Mouse (Mus musculus) heart, adult 11 months (tissue): ENCODE measurements around the gene Slc23a3.

Experiments
- DNase-seq: peaks from one replicate; pipeline ENCODE4 v3.0.0; 2022

The Slc23a3 gene

DNA sequence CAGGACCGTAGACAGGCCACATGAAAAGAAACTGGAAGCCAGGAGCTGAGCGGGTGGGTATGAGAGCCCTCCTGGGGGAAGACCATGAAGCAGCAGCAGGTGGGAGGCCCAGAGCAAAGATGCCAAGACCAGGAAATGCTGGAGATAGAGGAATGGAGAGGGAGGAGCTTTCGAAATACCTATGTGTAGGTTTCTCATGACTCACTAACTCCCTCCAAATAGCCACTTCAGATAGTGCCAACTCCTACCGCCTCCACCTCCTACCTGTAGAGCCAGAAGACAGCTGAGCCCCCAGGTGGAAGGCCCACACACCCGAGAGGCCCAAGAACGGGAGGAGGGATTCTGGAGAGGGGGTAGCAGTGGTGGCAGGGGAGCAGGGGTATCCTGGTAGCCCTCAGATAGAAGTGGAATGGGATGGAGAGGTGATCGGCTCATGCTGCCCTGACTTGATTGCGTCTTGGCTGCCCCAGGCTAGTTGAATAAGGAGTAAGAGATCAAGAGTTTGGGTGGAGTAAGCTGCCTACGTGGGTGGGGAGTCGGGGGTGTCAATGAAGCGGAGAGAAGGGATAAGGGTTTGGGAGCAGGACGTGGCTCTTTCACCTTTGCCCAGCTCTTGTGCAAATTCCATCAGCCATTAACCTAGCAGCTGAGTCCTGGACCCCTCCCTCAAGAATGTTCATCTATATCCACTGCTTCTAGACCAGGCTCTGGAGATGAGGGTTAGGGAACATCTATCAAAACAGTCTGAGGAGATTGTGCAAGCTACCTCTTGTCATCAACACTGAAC is at the start of gene Slc23a3:
Gene Slc23a3 (minus strand): TSS at position 470 of the 787 bp plus-strand sequence.
- no peak for DNase-seq

DNA sequence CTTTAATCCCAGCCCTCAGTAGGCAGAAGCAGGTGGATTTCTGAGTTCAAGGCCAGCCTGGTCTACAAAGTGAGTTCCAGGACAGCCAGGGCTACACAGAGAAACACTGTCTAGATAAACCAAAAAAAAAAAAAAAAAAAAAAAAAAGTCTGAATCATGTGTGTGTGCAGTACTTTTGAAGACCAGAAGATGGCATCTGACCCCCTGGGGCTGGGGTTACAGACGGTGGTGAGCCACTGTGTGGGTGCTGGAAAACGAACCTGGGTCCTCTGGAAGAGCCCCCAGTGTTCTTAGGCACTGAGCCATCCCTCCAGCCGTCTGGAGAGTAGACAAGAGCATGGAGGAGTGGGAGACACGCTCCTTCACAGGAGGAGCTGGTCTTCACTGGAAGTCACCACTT is 48.5 kb upstream of the Slc23a3 start:
- DNase-seq: no peak

DNA sequence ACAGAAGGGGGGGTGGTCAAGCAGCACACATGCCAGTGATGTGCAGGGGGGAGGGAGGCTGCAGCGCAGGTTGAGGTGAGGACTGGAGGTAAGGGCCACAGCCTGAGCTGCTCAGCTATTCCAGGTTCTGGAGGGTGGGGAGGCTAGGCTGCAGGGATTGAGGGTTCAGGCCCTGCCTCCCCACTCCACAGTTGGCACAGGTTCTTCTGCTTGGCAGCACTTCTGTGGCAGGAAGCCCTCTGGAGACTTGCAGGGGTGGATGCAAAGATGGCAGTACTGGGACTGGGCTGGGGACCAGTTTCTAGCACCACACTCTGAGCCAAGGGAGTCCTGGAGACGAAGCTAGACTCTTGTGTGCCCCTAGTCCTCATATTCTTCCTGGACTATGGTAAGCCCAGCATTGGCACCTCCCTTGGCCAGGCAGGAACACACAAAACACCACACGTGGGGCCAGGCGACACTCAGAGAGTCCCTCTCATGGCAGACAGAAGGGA is 47.7 kb upstream of the Slc23a3 start:
- peak; percentile 90 for DNase-seq

DNA sequence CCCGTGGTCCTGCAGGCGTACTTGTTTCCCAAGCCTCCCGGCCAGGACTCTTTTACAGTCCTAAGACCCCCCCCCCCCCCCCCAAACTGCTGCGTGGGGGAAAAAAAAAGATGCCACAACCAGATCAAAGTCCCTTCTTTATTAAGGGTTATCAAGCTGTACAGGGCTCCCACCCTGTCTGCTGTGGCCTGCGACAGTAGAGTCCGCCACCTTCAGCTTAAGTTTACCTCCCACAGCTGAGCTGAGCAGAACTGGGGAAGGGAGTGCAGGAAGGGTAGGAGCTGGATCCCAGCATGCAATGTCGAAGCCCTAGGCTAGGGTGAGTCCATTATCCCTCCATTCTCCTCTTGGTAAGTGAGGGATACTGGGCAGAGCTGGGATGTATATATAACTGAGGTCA is 47.1 kb upstream of the Slc23a3 start:
- no peak for DNase-seq

DNA sequence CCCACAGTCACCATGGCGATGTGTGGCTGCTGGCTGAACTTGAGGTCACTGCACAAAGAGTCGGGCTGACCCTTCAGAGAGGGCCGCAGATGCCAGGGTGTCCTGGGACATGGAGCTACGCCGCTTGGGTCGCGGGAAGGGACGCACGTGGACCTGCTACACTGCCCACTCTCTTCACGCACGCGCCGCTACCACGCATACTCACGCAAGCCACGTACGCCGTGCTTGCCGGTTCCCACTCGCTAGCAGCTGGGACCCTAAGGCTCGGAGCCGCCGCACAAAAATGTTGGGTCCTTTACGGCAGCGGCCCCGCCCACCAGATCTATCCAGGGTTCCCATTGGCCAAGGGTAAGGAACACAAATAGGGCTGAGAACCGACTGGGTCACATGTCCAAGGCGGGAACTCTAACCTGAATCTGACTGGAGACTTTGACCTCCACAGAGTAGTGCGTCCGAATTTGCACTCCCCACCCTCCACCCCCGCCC is 46.5 kb upstream of the Slc23a3 start, which contains the start of gene Abcb6:
Gene Abcb6 (minus strand): TSS at position 288 of the 486 bp plus-strand sequence.
- peak; percentile 99 for DNase-seq

DNA sequence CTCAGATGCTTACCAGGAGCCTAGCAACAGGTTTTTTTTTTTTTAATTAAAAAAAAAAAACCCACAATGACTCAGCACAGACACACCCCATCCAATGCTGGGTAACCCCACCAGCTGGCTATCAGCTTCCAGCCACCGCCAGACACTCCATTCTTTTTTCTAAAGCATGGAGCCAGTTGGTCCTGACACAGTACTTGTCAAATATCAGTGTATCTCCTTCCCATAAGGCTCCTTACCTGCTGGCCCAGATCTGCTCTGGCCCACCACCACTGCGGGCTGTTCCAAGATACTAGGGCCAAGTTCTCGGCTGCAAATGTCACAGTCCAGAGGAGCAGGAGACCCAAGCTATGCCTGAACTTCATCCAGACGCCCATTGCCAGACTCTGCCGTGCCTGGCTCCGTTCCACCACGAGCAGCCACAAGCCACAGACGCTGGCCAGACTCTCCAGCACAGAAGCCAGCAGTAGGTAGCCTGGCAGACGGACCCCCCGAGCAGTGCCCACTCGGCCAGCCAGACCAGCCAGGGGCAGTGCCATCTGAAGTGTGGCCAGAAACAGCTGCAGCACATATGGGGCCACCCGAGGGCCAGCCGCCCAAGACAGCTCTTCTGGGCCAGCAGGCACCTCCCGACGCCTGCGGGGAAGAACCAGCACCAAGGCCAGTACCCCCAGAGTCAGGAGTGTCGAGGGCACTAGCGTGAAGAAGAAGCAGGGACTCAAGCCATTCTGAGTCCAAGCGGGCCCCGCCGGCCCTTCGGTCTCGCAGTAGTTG is 45.8 kb upstream of the Slc23a3 start:
- no peak for DNase-seq

DNA sequence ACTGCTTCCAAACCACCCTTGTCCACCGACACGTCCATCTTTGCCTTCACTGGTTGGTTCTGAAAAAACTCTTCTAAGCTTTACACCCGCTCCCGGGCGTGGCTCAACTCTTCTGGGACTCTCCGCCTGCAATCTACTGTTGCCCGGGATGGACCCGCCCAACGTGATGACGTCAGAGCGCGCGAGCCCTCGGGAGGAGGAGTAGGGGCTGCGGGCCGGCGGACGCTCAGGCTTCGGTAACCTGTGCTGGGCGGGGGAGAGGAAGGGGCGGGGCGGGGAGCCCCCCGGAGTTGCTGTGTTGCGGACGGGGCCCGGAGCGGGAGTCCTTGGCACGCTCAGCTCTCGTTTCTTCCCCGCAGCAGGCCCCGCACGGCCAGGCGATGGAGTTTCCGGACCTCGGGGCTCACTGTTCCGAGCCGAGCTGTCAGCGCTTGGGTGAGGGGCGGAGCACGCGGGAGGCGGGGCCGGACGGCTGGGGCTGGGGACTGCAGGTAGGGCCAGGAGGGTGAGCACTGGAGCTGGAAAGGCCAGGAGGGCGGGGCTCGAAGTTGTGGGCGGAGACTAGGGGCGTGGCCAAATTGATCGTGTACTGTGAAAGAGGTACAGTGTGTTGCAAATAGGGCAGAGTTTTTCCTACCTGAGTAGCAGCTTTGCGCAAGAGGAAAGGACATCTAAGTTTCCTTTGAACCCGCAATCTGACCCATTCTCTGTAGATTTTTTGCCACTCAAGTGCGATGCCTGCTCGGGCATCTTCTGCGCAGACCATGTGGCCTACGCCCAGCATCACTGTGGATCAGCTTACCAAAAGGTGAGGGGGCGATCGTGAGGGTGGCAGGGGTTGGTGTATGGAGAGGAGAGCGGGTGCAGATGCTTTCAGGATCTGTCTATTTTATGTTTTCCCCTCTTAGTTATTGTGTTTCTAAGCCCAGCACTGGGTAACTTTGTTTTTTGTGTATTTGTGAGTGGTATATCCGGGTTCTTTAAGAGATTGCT is 35.1 kb upstream of the Slc23a3 start, which contains the start of gene Zfand2b:
Gene Zfand2b (plus strand): TSS at position 175 of the 993 bp plus-strand sequence.
- peak; percentile 100 for DNase-seq

DNA sequence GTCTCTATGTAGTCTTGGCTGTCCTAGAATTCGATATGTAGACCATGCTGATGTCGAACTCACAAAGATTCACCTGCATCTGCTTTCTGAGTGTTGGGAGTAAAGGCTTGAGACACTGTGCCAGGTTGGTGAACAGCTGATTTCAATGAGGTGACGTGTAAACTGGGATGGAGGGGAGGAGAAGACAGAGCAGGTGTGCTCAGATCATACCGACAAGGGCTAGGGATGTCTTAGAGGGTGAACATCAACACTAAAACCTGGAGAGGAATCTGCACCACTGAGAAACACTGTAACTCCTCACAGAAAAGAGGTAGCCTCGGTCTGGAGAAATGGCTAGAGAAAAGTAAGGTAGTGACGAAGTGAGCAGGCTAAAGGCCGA is 34.4 kb upstream of the Slc23a3 start:
- peak; percentile 90 for DNase-seq

DNA sequence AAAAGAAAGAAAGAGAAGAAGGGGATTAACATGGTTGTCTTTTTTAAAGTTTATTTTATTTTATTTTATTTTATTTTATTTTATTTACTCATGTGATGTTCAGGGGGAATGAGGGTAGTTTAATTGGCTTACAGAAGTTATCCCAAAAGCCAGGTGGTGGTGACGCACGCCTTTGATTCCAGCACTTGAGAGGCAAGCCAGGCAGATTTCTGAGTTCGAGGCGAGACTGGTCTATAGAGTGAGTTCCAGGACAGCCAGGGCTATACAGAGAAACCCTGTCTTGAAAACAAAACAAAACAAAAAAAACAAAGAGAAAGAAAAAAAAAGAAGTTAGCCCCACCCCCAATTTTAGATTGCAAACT is 26.5 kb upstream of the Slc23a3 start:
- DNase-seq: no peak

DNA sequence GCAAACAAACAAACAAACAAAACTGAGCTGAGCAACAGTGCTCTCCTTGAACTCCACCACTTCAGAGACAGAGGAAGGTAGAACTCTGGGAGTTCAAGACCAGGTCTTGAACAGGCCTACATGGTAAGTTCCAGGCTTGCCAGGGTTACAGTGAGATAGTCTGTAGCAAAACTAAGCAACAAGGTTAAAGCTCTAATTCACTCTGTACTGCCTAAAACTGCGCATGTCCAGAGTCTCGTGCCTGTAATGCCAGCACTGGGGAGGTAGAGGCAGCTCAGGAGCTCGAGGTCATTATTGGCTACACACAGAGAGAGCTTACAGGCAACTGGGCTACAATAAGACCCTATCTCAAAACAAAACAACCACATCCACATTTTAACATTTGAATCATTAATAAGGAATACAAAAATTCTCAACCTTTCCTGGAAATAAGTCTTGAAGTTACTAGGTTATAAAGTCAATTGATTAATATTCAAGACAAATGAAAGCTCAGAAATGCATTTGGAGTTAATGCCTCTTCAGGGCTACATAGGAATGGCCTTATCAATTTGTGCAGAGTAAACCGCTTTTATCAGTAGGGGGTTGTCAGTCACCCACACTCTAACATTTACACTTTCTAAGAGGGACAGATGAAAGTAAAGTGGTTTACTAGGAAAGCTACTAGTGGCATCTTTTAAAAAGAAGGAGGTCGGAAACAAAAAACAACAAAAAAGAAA is 26.0 kb upstream of the Slc23a3 start:
- no peak for DNase-seq

DNA sequence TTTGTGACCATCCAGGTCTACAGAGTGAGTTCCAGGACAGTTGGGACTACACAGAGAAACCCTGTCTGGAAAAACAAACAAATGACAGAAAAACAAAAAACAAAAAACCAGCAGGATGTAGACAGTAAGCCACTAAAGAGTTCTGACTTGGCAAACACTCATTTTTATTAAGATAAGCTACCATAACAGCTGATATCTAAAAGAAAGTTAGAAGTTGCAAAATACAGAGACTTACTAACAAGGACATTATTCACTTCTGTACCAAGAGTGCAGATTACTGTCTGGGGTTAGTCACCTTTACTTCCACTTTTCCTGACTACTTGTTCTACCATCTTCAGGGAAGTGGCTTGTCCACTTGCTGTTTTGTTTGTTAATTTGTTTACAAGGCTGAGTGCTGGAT is 25.3 kb upstream of the Slc23a3 start:
- DNase-seq: no peak

DNA sequence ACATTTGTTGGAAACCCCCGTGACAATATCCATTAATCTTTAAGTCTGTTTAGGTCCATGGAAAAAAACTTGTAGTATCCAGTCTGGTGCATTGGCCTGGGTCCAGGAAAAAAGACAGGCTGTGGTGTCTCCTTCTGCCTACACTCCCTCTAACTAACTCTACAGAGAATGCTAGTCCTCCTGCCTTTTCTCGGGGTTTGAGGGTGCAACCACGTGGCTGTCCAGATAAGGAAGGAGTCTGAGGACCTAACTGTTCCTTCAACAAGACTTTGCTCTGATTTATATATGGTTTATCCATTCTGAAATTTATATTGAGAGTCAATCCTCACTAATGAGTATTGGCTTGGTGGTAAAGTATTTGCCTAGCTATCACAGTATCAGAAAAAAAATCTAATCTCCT is 22.1 kb upstream of the Slc23a3 start:
- no peak for DNase-seq

DNA sequence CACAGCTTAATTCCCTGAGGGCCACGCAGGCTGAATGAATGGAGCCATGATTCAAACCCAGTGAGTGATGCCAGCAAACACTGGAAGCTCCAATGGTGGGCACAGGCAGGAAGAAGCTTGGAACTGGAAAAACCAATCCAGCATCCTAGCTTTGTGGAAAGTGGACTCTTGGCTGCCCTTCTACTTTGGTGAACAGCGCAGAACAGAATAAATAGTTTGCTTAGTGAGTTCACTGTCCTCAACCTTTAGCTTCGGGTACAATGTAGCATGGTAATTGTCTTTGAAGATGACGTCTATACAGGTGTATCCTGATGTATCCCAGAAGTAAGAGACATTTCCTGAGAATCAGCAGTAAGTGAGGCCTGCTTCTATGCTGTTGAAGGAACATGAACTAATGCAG is 15.0 kb upstream of the Slc23a3 start:
- DNase-seq: no peak

DNA sequence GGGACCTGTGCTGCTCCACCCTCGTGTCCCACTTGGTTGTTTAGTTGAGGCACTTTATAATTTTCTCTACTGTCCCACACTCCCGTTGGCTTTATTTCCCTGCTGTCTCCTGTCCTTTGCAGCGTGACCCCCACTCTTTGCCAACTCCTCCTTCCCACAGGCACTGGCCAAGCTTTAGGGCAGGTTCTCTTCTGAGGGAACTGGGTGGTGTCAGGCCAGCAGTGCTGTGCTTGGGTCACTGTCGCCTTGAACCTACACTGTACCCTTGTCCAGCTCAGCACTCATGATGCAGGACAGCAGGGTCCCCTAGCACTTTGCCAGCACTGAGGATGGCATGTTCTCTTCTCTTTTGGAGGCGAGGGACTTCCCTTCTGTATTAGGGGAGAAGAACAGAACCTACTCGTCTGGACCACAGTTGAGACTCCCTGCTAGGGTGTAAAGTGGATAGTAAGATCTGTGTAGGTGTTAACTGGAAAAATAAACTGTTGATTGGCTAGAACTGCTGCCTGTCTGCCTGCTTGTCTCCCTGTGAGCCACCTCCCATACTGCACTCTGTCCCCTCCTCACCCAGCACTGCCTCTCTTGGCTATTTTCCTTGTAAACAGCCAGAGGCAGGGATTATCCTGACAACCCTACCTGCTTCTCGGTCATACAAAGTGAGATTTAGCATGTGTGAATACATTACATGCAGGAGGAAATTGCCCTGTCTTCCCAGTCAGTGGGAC is 13.9 kb upstream of the Slc23a3 start:
- no peak for DNase-seq

DNA sequence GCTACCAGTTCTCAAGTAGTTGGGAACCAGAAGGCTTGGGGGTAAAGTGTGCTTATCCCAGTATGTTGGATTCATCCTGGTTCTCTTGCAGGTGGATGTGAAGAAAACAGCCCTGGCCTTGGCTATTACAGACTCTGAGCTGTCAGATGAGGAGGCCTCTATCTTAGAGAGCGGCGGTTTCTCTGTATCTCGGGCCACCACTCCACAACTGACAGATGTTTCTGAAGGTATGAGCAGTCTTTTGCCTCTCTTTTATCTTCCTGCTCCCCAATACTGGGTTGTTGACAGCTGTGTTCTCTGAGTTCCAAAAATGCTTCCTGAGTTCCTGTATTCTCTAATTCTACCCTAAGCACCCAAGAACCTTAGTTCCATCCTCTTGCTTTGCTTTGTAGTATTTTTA is 11.9 kb upstream of the Slc23a3 start:
- DNase-seq: no peak

DNA sequence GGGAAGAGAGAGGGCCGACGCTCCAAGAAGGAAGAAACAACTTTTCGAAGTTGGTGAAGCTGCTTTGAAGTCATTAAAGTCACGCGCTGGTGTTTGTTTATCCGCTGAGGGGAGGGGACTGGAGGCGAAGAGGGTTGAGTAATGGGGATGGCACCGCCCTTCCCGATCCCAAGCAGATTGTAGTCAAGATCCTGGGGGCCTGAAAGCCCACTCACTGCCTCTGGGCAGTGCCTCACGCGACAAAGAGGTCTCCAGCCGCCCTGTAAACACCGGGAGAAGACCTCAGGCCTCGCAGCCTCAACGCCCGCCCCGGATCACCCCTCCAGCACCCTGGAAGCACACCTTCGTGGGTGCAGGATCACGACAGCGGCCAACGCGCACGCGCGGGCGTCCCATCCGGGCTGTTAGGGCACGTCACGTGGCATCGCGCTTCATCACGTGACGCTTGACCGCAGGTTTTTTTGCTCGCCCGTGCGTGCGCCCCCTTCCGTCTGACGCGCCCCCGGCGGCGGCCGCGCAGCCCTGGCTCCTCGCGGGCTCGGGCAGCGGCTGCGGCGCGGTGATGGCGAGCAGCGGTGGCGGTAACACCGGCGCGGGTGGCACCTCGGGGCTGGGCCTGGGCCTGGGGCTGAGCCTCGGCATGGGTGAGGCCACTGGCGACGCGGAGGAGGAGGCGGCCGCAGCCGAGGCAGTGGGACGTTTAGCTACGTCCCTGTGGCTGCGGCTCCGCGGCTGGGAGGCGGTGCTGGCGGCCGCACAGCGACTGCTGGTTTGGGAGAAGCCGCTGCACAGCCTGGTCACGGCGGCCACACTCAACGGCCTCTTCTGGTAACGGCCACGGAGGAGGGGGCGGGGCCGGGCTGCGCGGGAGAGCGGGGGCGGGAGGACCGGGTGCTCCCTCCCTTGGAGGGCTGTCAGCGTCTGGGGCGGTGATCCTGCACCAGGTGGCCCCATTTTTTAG is 8.9 kb upstream of the Slc23a3 start, which contains the start of the genes Cnppd1 and Retreg2:
Gene Cnppd1 (minus strand): TSS at position 411 of the 961 bp plus-strand sequence.
Gene Retreg2 (plus strand): TSS at position 478 of the 961 bp plus-strand sequence.
- peak; percentile 100 for DNase-seq

DNA sequence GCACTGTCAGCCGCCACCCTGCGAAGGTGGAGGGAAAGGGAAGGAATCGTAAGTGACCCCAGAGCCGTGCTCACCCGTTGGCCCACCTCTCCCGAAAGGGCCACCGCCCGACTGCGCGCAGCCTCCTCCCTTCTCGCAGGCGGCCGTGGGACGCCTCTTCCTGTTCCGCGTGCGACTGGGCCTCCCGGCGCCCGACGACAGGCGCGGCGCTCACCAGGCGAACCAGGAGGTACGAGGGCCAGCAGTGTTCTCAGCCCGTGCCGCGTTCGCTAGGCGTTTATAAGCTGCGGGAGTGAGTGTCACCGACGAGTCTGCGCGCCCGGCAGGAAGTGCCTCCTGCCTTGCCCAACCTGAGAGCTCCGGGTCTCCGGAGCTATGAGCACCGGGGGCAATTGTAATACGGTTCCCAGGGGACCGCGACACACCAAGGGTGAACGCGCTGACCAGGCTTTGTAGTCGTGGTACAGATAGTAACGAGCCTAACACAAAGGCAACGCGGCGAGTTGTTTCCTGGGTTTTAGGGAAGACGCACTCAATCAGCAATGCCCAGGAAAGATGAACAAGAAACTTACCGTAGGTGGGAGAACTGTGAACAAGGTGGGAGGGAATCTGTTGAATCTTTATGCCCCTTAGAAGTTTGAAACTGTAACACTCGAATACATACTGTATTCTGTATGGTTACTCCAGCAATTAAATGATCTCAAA is 7.9 kb upstream of the Slc23a3 start:
- peak; percentile 99 for DNase-seq

DNA sequence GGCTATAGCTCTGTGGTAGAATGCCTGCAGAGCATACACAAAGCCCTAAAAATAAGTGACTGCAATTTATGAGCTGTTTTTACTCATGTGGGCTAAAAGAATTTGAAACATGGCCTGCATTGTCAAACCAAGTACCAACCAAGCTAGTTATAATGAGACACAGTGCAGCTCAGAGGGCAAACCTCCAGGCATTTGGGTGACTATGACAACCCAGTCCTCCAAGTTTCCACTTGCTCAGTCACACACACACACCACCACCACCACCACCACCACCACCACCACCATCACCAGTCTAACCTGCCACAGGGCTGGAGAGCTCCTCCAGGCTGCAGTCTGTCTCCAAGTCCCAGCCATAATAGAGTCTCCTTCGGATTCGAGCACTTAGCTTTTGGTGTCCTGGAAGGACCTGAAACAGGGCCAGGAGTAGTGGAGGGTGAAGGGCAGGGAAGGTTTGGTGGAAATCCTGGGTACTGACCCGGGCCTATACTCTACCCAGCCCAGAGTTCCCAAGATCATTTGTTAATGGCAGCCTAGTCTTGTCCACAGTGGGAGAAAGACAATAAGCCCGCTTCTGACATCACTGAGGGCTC is 7.0 kb upstream of the Slc23a3 start:
- peak; percentile 91 for DNase-seq

DNA sequence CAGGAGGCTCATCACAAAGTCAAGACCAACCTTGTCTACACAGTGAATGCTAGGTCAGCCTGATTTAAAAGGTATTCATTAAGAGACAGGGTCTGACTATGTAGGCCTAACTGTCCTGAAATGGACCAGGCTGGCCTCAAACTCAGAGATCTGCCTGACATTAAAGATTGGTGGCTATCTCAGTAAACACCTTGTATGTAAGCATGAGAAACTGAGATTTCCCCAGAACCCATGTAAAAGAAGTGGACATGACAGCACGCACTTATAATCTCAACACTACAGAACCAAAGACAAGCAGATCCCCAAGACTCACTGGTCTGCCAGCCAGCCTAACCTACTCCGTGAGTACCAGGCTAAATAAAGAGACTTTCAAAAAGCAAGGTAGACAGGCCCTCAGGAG is 4.8 kb upstream of the Slc23a3 start:
- no peak for DNase-seq
